Comparison of ENCODE assay signal across 10 mouse cellular contexts in genomic region chr6:124718703-124719102, GRCm38 (mm10). TPM values are rescaled to one million over a fixed set of nuclear protein-coding genes. Genes with fewer than 3 reads are reported as not detected.
DNase-seq lines count a peak whose midpoint lies in the region; ATAC-seq lines count a peak whose summit lies in the region.
"Had no signal": no experiment of that assay in that cellular context is flagged by ENCODE, and none has a peak within 500 bp of the region (broad histone marks: within the 10 kb centered on the region; RNA-seq: fewer than 3 reads in every experiment).

No protein-coding gene starts in this region.

- H3K4me1 ChIP-seq in liver, embryonic 11.5 days (replicated peaks; ENCODE audit: control insufficient read depth, insufficient read depth, low read length), result peaks cover 34% of the 10 kb centered on the region
- peaks cover 5% of the 10 kb centered on the region for H3K4me1 ChIP-seq in limb, embryonic 12.5 days (replicated peaks)
- 0 out of 2 replicates have a peak, but pooled peaks cover 9% of the 10 kb centered on the region for H3K4me1 ChIP-seq in stomach, embryonic 14.5 days (ENCODE audit: control insufficient read depth, insufficient read depth, low read length)

- H3K4me2 ChIP-seq in liver, embryonic 11.5 days, result peak overlapping the region; percentile 53
- H3K4me2 ChIP-seq in limb, embryonic 12.5 days, result no peak overlapping the region
- H3K4me2 ChIP-seq in stomach, embryonic 14.5 days (replicated peaks; ENCODE audit: low read depth, low read length), result peak overlapping the region; percentile 40

- no peaks in the 10 kb centered on the region for H3K27me3 ChIP-seq in liver, embryonic 11.5 days (replicated peaks; ENCODE audit: control insufficient read depth, insufficient read depth, low read length)
- no peaks in the 10 kb centered on the region for H3K27me3 ChIP-seq in limb, embryonic 12.5 days
- H3K27me3 ChIP-seq in stomach, embryonic 14.5 days (ENCODE audit: control insufficient read depth, insufficient read depth, low read length), result no peaks in the 10 kb centered on the region

- H3K27ac ChIP-seq in liver, embryonic 11.5 days (ENCODE audit: low read depth, low read length), result peak overlapping the region; percentile 88
- H3K27ac ChIP-seq in limb, embryonic 12.5 days, result 0 out of 2 replicates have a peak overlapping the region, but pooled peaks have one; percentile 12
- H3K27ac ChIP-seq in stomach, embryonic 14.5 days (ENCODE audit: low read length), result peak overlapping the region; percentile 88

- H3K36me3 ChIP-seq in liver, embryonic 11.5 days (ENCODE audit: control insufficient read depth, insufficient read depth, low read length), result peaks cover 32% of the 10 kb centered on the region
- peaks cover 41% of the 10 kb centered on the region for H3K36me3 ChIP-seq in limb, embryonic 12.5 days
- peaks cover 30% of the 10 kb centered on the region for H3K36me3 ChIP-seq in stomach, embryonic 14.5 days (ENCODE audit: control insufficient read depth, insufficient read depth, low read length)

- no peaks in the 10 kb centered on the region for H3K9me3 ChIP-seq in liver, embryonic 11.5 days (ENCODE audit: control insufficient read depth, low read length)
- no peaks in the 10 kb centered on the region for H3K9me3 ChIP-seq in limb, embryonic 12.5 days
- no peaks in the 10 kb centered on the region for H3K9me3 ChIP-seq in stomach, embryonic 14.5 days (ENCODE audit: control insufficient read depth, low read depth, low read length)

- WGBS in liver, embryonic 11.5 days, result 72% methylated on average over 16 of the region's 16 CpGs
- WGBS in limb, embryonic 12.5 days, result 62% methylated on average over 15 of the region's 16 CpGs
- 63% methylated on average over 16 of the region's 16 CpGs for WGBS in stomach, embryonic 14.5 days

- DNase-seq in liver, embryonic 11.5 days (ENCODE audit: low spot score), result no peak
- no peak for DNase-seq in liver
- DNase-seq in fat pad, adult 2 months (ENCODE audit: extremely low read depth, low read depth, low spot score), result peak; percentile 43
- no peak for DNase-seq in adrenal gland, adult (ENCODE audit: inconsistent age in 2 of 2, low spot score in 1 of 2)
- no peak for DNase-seq in right cerebral cortex, postnatal 14 days
- DNase-seq: gastrocnemius, postnatal 10 days had no signal

- ATAC-seq in liver, embryonic 11.5 days (replicated peaks; ENCODE audit: low FRiP score), result no peak
- no peak for ATAC-seq in limb, embryonic 12.5 days (ENCODE audit: insufficient number of reproducible peaks, insufficient read depth, low FRiP score, low TSS enrichment, low read depth)
- ATAC-seq in stomach, embryonic 14.5 days (ENCODE audit: insufficient number of reproducible peaks, insufficient read depth, low FRiP score, low read depth), result peak; percentile 83
- ATAC-seq in monocyte, adult 5-6 weeks (replicated peaks; ENCODE audit: insufficient number of reproducible peaks, low FRiP score, low TSS enrichment, poor library complexity, severe bottlenecking), result no peak

- peak overlapping the region; percentile 70 for H3K9ac ChIP-seq in liver, embryonic 11.5 days (ENCODE audit: low read depth, low read length)
- H3K9ac ChIP-seq in limb, embryonic 12.5 days (replicated peaks), result 0 out of 2 replicates have a peak overlapping the region, but pooled peaks have one; percentile 40
- H3K9ac ChIP-seq in stomach, embryonic 14.5 days (replicated peaks; ENCODE audit: low read depth, low read length), result peak overlapping the region; percentile 50

- peak overlapping the region; percentile 17; the same call in 1 of the 2 replicates for H3K4me3 ChIP-seq in liver, embryonic 11.5 days (ENCODE audit: low read depth, low read length)
- peak overlapping the region; percentile 19 for H3K4me3 ChIP-seq in limb, embryonic 12.5 days (replicated peaks)
- H3K4me3 ChIP-seq in stomach, embryonic 14.5 days (ENCODE audit: low read depth, low read length), result peak overlapping the region; percentile 36

RNA-seq across cellular contexts. Expression of gene Phb2, which starts 6.6 kb away (rescaled TPM):
- 640 and 660 TPM in 2 replicates for polyA plus RNA-seq in liver, embryonic 11.5 days (2014; fragmentation: Nextera tagmentation; extraction: Ambion mirVana)
- 358 and 367 TPM in 2 replicates for polyA plus RNA-seq in limb, embryonic 12.5 days (2016; fragmentation: Nextera tagmentation; extraction: Ambion mirVana)
- polyA plus RNA-seq in stomach, embryonic 14.5 days (2014; fragmentation: Nextera tagmentation; extraction: Ambion mirVana), result 290 and 305 TPM in 2 replicates
- 123 to 138 TPM (median 126 TPM) in 3 replicates for total RNA-seq in monocyte, adult 5-6 weeks (2017)

RNA-seq across cellular contexts. Expression of gene Emg1, which starts 6.7 kb away (rescaled TPM):
- 311 and 329 TPM in 2 replicates for polyA plus RNA-seq in liver, embryonic 11.5 days (2014; fragmentation: Nextera tagmentation; extraction: Ambion mirVana)
- polyA plus RNA-seq in limb, embryonic 12.5 days (2016; fragmentation: Nextera tagmentation; extraction: Ambion mirVana), result 199 and 219 TPM in 2 replicates
- 201 and 205 TPM in 2 replicates for polyA plus RNA-seq in stomach, embryonic 14.5 days (2014; fragmentation: Nextera tagmentation; extraction: Ambion mirVana)
- 82.8 to 125 TPM (median 86.6 TPM) in 3 replicates for total RNA-seq in monocyte, adult 5-6 weeks (2017)

RNA-seq across cellular contexts. Expression of gene Ptpn6, which starts 19.8 kb away (rescaled TPM):
- 49.5 and 50.3 TPM in 2 replicates for polyA plus RNA-seq in liver, embryonic 11.5 days (2014; fragmentation: Nextera tagmentation; extraction: Ambion mirVana)
- 6.0 and 6.4 TPM in 2 replicates for polyA plus RNA-seq in limb, embryonic 12.5 days (2016; fragmentation: Nextera tagmentation; extraction: Ambion mirVana)
- polyA plus RNA-seq in stomach, embryonic 14.5 days (2014; fragmentation: Nextera tagmentation; extraction: Ambion mirVana), result 13.7 and 15.3 TPM in 2 replicates
- 1,360 to 1,911 TPM (median 1,427 TPM) in 3 replicates for total RNA-seq in monocyte, adult 5-6 weeks (2017)

RNA-seq across cellular contexts. Expression of gene Grcc10, which starts 22.5 kb away (rescaled TPM):
- 147 and 167 TPM in 2 replicates for polyA plus RNA-seq in liver, embryonic 11.5 days (2014; fragmentation: Nextera tagmentation; extraction: Ambion mirVana)
- polyA plus RNA-seq in limb, embryonic 12.5 days (2016; fragmentation: Nextera tagmentation; extraction: Ambion mirVana), result 479 and 511 TPM in 2 replicates
- 445 and 505 TPM in 2 replicates for polyA plus RNA-seq in stomach, embryonic 14.5 days (2014; fragmentation: Nextera tagmentation; extraction: Ambion mirVana)
- total RNA-seq in monocyte, adult 5-6 weeks (2017), result 150 to 174 TPM (median 165 TPM) in 3 replicates

RNA-seq across cellular contexts. Expression of gene Gm45234, which starts 37.1 kb away (rescaled TPM):
- polyA plus RNA-seq in liver, embryonic 11.5 days (2014; fragmentation: Nextera tagmentation; extraction: Ambion mirVana), result 0.15 TPM in 1 of 2 replicates, not detected in the other
- not detected in 2 replicates for polyA plus RNA-seq in limb, embryonic 12.5 days (2016; fragmentation: Nextera tagmentation; extraction: Ambion mirVana)
- not detected in 2 replicates for polyA plus RNA-seq in stomach, embryonic 14.5 days (2014; fragmentation: Nextera tagmentation; extraction: Ambion mirVana)
- 0.19 to 0.43 TPM in 2 of 3 replicates, not detected in the other for total RNA-seq in monocyte, adult 5-6 weeks (2017)
- total RNA-seq: gastrocnemius, postnatal 10 days; left cerebral cortex, postnatal 25 days had no signal

Comparison
In these comparisons a context has a peak if more than half of its experiments do, and no peak if none do; other contexts are left out.
1. H3K27ac ChIP-seq: peak in every context shown above with its lines; median percentile 88 in liver, embryonic 11.5 days; 88 in stomach, embryonic 14.5 days; 12 in limb, embryonic 12.5 days.